Mouse (Mus musculus) hindbrain, embryonic 11.5 days (tissue): ENCODE data around the gene S100a2. TPM values are rescaled to one million over a fixed set of nuclear protein-coding genes. Genes with fewer than 3 reads are reported as not detected.

Source experiments
- ATAC-seq: fragments of 200-750 bp; cut with Nextera tagmentation; 2 replicates; pipeline ENCODE4 v1.8.0; 2017; ENCODE audit warnings: mild to moderate bottlenecking, moderate TSS enrichment, moderate library complexity; ENCODE audit not compliant: low FRiP score
- DNase-seq: peaks from one replicate; pipeline ENCODE4 v3.0.0-alpha.2; 2015; ENCODE audit warnings: low spot score
- H3K27ac ChIP-seq: fragments of 300-500 bp; sonication (generic); 2 replicates; pipeline ENCODE4 v1.5.1; 2014; ENCODE audit warnings: mild to moderate bottlenecking, low read depth, low read length
- H3K27me3 ChIP-seq: fragments of 300-500 bp; sonication (generic); 2 replicates; pipeline ENCODE4 v1.6.1; 2014; ENCODE audit warnings: mild to moderate bottlenecking, low read length, moderate library complexity, mixed read lengths; ENCODE audit not compliant: control insufficient read depth, insufficient read depth
- H3K36me3 ChIP-seq: fragments of 300-500 bp; sonication (generic); 2 replicates; pipeline ENCODE4 v1.6.1; 2014; ENCODE audit warnings: mild to moderate bottlenecking, low read length, moderate library complexity, mixed read lengths; ENCODE audit not compliant: control insufficient read depth, insufficient read depth
- H3K4me1 ChIP-seq: fragments of 300-500 bp; sonication (generic); replicated peaks from 2 replicates; pipeline ENCODE4 v1.6.1; 2014; ENCODE audit warnings: low read length, mixed read lengths; ENCODE audit not compliant: control insufficient read depth, insufficient read depth
- H3K4me2 ChIP-seq: fragments of 300-500 bp; sonication (generic); replicated peaks from 2 replicates; pipeline ENCODE4 v1.6.1; 2014; ENCODE audit warnings: mild to moderate bottlenecking, low read depth, low read length
- H3K4me3 ChIP-seq: fragments of 300-500 bp; sonication (generic); 2 replicates; pipeline ENCODE4 v1.5.1; 2014; ENCODE audit warnings: low read depth, low read length
- H3K9ac ChIP-seq: fragments of 300-500 bp; sonication (generic); 2 replicates; pipeline ENCODE4 v1.6.1; 2014; ENCODE audit warnings: low read depth, low read length
- H3K9me3 ChIP-seq: fragments of 300-500 bp; sonication (generic); 2 replicates; pipeline ENCODE4 v1.6.1; 2016; ENCODE audit warnings: low read length; ENCODE audit not compliant: control insufficient read depth
- WGBS: fragments of 180-500 bp; shearing (Covaris S2); extraction: QIAGEN DNeasy Blood & Tissue Kit; methylation state at CpG from one replicate; pipeline ENCODE4 v1.1.7; 2014; 5-methylcytosine and 5-hydroxymethylcytosine counted together
- polyA plus RNA-seq: library from polyadenylated mRNA; unstranded; fragments of >200 nt; fragmentation: Nextera tagmentation; extraction: Ambion mirVana; gene quantifications from 2 replicates; pipeline ENCODE4 v1.2.1, GENCODE M21; 2014

S100a2 gene
- polyA plus RNA-seq, 1 experiment from 2014 or later, result not detected

DNA sequence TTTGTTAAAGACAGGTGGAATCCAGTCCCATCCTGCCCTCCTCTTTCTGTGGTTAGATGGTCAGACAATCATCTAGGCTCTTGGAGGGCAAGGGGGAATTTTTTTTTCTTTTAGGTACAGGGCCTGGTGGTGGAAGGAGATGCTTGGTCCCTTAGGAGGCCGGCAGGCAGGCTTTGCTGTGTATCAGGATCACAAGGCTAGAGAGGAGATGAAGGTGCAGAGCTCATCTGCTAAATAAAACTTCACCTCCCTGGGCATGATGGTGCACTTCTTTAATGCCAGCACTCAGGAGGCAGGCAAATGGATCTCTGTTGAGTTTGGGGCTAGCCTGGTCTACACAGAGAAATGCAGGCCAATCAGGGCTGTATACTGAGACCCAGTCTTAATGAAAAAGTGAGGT, 25.9 kb downstream of the S100a2 start:
- H3K4me1 ChIP-seq, result peaks cover 2% of the 10 kb centered on the region; the same call in 1 of the 2 replicates
- H3K4me2 ChIP-seq, result no peak overlapping the region
- H3K36me3 ChIP-seq, result no peaks in the 10 kb centered on the region
- no peaks in the 10 kb centered on the region for H3K27me3 ChIP-seq
- no peak for ATAC-seq
- no peak overlapping the region for H3K27ac ChIP-seq
- H3K4me3 ChIP-seq, result no peak overlapping the region
- H3K9ac ChIP-seq, result no peak overlapping the region
- DNase-seq, result no peak
- WGBS, result 88% methylated on average over 1 of the region's 1 CpGs
- H3K9me3 ChIP-seq, result no peaks in the 10 kb centered on the region

DNA sequence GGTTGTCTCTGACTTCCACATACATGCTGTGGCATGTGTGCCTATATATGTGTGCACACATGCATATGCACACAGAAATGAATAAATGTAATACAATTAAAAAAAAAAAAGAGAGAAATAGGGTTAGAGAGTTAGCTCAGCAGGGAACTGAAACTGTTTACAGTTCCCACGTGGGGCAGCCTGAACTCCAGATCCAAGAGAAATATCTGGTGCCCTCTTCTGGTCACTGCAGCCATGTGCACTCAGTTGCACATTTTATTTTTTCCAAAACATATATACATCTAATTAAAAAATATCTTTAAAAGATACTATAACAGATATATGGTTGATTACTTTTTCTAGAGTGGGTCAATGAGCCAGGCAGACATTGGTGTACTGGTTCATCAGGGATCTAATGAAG, 27.5 kb downstream of the S100a2 start:
- H3K36me3 ChIP-seq, result no peaks in the 10 kb centered on the region
- no peak overlapping the region for H3K4me2 ChIP-seq
- peaks cover 2% of the 10 kb centered on the region; the same call in 1 of the 2 replicates for H3K4me1 ChIP-seq
- no peak overlapping the region for H3K9ac ChIP-seq
- DNase-seq, result no peak
- no peaks in the 10 kb centered on the region for H3K9me3 ChIP-seq
- H3K4me3 ChIP-seq, result no peak overlapping the region
- 19% methylated on average over 1 of the region's 1 CpGs for whole genome bisulfite sequencing
- no peak for ATAC-seq
- no peaks in the 10 kb centered on the region for H3K27me3 ChIP-seq
- no peak overlapping the region for H3K27ac ChIP-seq

DNA sequence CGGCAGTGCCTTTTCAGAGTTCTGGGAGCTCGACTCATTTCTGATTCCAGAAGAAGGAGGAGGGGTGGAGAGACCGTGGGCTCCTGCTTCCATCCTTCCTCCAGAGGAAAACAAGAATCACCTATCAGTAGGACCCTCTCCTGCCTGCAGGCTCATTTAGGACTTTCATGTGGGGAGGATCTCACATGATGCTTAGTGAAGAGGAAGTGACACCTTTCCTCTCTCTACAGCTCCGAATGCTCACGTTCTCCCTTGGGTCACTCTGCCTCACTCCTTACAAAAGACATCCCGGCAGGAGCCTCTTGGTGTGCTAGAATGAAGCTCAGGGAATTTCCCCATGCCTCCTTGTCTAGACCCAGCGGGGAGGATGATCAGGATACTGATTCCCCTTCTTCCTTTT, 31.5 kb downstream of the S100a2 start:
- H3K27ac ChIP-seq, result no peak overlapping the region
- no peak overlapping the region for H3K4me2 ChIP-seq
- H3K27me3 ChIP-seq, result no peaks in the 10 kb centered on the region
- H3K4me1 ChIP-seq, result no peaks in the 10 kb centered on the region
- WGBS, result 57% methylated on average over 7 of the region's 7 CpGs
- H3K9me3 ChIP-seq, result no peaks in the 10 kb centered on the region
- DNase-seq (no peak), ATAC-seq (no peak)
- H3K4me3 ChIP-seq, result no peak overlapping the region
- no peak overlapping the region for H3K9ac ChIP-seq
- no peaks in the 10 kb centered on the region for H3K36me3 ChIP-seq

DNA sequence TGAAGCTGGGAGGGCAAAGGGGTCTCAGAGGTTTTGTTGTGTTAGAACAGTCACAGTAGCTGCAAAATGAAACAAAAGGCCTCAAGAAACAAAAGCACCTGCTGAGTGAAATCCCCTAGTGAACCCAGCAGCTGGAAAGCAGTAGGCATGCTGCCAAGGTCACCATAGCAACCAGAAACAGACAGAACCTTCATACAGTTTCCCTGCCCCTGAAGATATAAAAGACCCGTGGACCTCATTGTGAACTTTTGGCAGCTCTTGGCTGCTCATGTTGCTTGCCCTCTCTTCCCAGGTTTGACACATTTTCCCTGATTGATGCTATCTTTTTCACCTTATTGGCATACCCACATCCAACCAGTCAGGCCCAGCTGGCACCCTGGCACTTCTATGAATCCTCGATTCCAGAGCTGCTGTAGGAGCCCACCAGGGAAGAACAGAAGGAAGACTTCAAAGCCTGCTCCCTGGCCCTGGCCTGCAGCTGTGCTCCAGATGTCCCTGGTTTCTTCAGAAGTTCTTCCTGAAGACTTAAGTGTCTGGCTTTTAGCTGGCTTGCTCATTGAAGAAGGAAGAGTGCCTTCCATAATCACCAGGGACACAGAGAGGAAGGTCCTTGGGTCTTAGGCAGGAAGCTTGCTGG, 33.5 kb downstream of the S100a2 start:
- no peak overlapping the region for H3K27ac ChIP-seq
- no peak overlapping the region for H3K4me3 ChIP-seq
- peak; percentile 48 for DNase-seq
- H3K9me3 ChIP-seq, result no peaks in the 10 kb centered on the region
- ATAC-seq, result peak; percentile 56; the same call in 1 of the 2 replicates
- no peaks in the 10 kb centered on the region for H3K4me1 ChIP-seq
- no peaks in the 10 kb centered on the region for H3K27me3 ChIP-seq
- H3K4me2 ChIP-seq, result no peak overlapping the region
- H3K9ac ChIP-seq, result no peak overlapping the region
- 6% methylated on average over 2 of the region's 2 CpGs for WGBS
- no peaks in the 10 kb centered on the region for H3K36me3 ChIP-seq

DNA sequence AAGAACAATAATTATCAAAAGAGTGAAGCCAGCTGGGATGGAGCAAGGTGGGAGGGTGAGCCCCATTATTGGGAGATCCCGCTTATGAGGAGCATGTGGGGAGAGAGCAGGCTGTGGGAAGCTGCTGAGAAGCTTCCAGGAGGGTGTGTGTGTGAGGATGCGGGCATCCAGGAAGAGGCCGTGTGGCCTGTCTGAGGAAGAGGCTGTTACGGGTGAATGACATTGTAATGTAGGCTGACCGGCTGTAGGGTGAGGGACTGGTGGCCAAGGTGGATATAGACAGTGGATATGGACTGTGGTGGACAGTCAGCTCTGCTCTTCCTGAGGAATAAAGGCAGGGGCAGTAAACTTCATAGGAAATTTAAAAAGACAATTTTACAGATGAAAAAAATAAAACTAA, 35.4 kb downstream of the S100a2 start:
- Histone ChIP-seq H3K36me3 (no peaks in the 10 kb centered on the region), H3K4me3 (no peak overlapping the region), H3K9ac (no peak overlapping the region), H3K4me2 (no peak overlapping the region), H3K27ac (no peak overlapping the region), H3K4me1 (no peaks in the 10 kb centered on the region), H3K9me3 (no peaks in the 10 kb centered on the region), H3K27me3 (no peaks in the 10 kb centered on the region)
- 76% methylated on average over 5 of the region's 5 CpGs for WGBS
- no peak for ATAC-seq
- DNase-seq, result no peak

DNA sequence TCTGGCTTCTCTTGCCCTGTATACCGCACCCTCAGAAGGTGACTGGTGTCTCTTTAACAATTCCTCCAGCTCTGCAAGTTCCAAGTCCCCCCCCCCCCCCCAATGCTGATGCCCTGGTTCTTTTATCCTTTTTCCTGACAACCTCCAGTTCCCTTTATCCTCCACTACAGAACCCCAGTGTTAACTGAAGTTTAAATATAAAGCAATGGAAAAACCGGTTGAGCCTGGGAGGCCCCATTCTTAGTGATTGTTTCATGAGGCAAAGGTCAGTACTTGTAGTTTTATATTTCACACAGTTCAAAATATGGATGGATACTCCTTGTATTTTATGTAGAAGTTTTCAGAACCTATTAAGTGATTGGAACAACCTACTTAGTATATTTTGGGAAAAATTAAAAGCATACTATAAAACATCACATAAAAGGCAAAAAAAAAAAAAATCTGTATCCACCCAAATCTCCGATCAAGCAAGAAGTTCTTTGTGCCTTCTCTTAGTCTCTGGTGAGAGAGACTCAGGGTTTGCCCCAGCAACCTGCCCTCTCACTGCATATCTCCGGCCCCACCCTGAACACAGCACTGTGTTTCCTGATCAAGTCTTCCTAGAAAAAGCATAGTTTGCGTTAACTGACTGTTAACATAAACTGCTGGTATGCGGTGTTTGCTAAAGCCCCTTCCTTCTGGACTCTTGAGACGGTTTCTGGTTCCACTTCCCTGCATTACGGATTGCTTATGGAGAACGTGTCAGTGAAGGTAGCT, 36.4 kb downstream of the S100a2 start:
- no peak overlapping the region for H3K4me2 ChIP-seq
- H3K4me1 ChIP-seq, result no peaks in the 10 kb centered on the region
- no peaks in the 10 kb centered on the region for H3K9me3 ChIP-seq
- H3K36me3 ChIP-seq, result no peaks in the 10 kb centered on the region
- H3K9ac ChIP-seq, result no peak overlapping the region
- no peaks in the 10 kb centered on the region for H3K27me3 ChIP-seq
- no peak for ATAC-seq
- no peak overlapping the region for H3K27ac ChIP-seq
- no peak for DNase-seq
- WGBS, result 81% methylated on average over 9 of the region's 9 CpGs
- H3K4me3 ChIP-seq, result no peak overlapping the region

DNA sequence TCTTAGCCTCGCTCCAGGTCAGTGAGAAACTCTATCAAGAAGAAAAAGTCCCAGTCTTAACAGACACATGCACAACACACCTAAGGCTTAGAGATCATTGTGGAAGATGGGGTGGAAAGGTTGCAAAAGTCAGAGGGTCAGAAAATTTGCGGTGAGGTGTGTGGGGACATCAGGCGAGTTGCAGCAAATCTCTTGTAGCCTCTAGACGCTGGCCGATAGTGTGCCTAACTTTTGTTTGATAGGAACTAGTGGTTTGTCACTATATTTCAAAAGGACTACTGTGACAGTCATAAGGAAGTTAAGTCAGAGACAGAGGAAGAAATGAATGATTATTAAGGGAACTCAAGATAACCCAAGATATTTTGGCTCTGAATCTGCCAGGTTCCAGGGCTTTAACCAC, 37.3 kb downstream of the S100a2 start:
- Histone ChIP-seq H3K27ac (no peak overlapping the region), H3K4me2 (no peak overlapping the region), H3K27me3 (no peaks in the 10 kb centered on the region), H3K9ac (no peak overlapping the region), H3K9me3 (no peaks in the 10 kb centered on the region), H3K4me1 (no peaks in the 10 kb centered on the region), H3K36me3 (no peaks in the 10 kb centered on the region), H3K4me3 (no peak overlapping the region)
- WGBS, result 91% methylated on average over 5 of the region's 5 CpGs
- no peak for DNase-seq
- ATAC-seq, result no peak

DNA sequence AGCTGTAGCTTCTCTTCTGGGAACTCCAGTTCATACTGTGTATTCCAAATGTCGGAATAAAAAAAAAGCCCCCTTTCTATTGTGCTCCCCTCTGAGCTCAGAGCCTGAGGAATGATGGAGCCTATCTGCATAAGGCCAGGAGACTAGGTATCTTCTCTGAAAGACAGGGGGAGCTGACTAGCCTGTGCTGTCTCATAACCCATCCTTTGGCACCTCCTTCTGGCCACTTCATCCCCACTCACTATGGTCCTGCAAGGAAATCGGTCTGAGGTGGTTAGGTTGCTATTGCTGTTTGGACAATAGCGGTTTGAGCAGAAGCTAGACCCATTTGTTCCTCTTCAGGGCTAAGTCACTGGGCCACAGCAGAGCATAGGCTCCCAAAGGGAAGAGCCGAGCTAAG, 37.8 kb downstream of the S100a2 start:
- no peak for ATAC-seq
- no peak overlapping the region for H3K27ac ChIP-seq
- H3K4me3 ChIP-seq, result no peak overlapping the region
- no peaks in the 10 kb centered on the region for H3K4me1 ChIP-seq
- no peaks in the 10 kb centered on the region for H3K27me3 ChIP-seq
- no peak overlapping the region for H3K9ac ChIP-seq
- H3K4me2 ChIP-seq, result no peak overlapping the region
- no peak for DNase-seq
- H3K36me3 ChIP-seq, result no peaks in the 10 kb centered on the region
- WGBS, result 68% methylated on average over 4 of the region's 4 CpGs
- no peaks in the 10 kb centered on the region for H3K9me3 ChIP-seq

DNA sequence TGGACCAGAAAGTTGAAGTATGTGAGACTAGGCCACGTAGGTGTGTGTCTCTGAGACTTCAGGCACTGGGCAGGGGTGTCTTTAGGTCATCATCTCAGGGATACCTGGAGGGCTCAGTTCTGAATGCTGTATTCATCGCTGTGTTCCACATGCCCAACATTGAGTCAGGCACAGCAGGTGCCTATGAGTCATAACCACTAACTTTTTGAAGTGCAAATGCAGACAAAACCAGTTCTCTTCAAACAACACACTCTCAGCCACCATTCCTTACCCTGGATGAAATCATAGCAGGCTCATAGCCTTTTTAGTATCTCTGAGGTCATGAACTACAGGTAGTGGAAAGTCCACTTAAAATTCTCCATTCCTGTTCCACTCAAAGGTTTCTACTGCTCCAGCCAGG, 39.3 kb downstream of the S100a2 start:
- Histone ChIP-seq H3K9ac (no peak overlapping the region), H3K27me3 (no peaks in the 10 kb centered on the region), H3K4me1 (no peaks in the 10 kb centered on the region), H3K27ac (no peak overlapping the region), H3K36me3 (no peaks in the 10 kb centered on the region), H3K4me3 (no peak overlapping the region), H3K9me3 (no peaks in the 10 kb centered on the region), H3K4me2 (no peak overlapping the region)
- ATAC-seq (no peak), DNase-seq (no peak)
- 85% methylated on average over 2 of the region's 2 CpGs for WGBS
